Mouse (Mus musculus): ENCODE results near the gene Dnmt3a. TPM values are rescaled to one million over a fixed set of nuclear protein-coding genes. Genes with fewer than 3 reads are reported as not detected.

Dnmt3a gene
- polyA plus RNA-seq, 1 experiment from 2014 or later = 60.3 TPM

- no peak for TF ChIP-seq CTCF (IDR thresholded peaks at IDR 0.05)
- Histone ChIP-seq H3K9ac (replicated peaks; ENCODE audit: low read depth) (no peak overlapping the region), H3K27me3 (replicated peaks; ENCODE audit: insufficient read depth, low read length) (no peaks in the 10 kb centered on the region), H3K4me3 (ENCODE audit: low read depth, low read length) (no peak overlapping the region), H3K27ac (ENCODE audit: low read length) (no peak overlapping the region), H3K9me3 (ENCODE audit: low read length) (no peaks in the 10 kb centered on the region), H3K4me1 (ENCODE audit: insufficient read depth, low read depth, low read length) (no peaks in the 10 kb centered on the region), H3K36me3 (ENCODE audit: insufficient read depth, low read length) (peaks cover 24% of the 10 kb centered on the region), H3K4me2 (replicated peaks; ENCODE audit: low read depth, low read length) (no peak overlapping the region)
- WGBS = 69% methylated on average over 10 of the region's 10 CpGs
- ATAC-seq (no peak), DNase-seq (ENCODE audit: low spot score) (no peak)
Measured at GRCm38 (mm10) chr12:3910466-3911093, 104.8 kb downstream of the Dnmt3a start.

GRCm38 (mm10) chr12:3911831-3912348 lies 106.1 kb downstream of the Dnmt3a start:
- Histone ChIP-seq H3K4me3 (ENCODE audit: low read depth, low read length) (no peak overlapping the region), H3K9ac (replicated peaks; ENCODE audit: low read depth) (no peak overlapping the region), H3K27ac (ENCODE audit: low read length) (no peak overlapping the region), H3K9me3 (ENCODE audit: low read length) (no peaks in the 10 kb centered on the region), H3K36me3 (ENCODE audit: insufficient read depth, low read length) (peaks cover 22% of the 10 kb centered on the region; the same call in 1 of the 2 replicates), H3K27me3 (replicated peaks; ENCODE audit: insufficient read depth, low read length) (no peaks in the 10 kb centered on the region), H3K4me2 (replicated peaks; ENCODE audit: low read depth, low read length) (no peak overlapping the region), H3K4me1 (ENCODE audit: insufficient read depth, low read depth, low read length) (no peaks in the 10 kb centered on the region)
- TF ChIP-seq CTCF (IDR thresholded peaks at IDR 0.05) = no peak
- TF ChIP-seq EP300 (IDR thresholded peaks at IDR 0.05) = no peak
- DNase-seq (ENCODE audit: low spot score) = no peak
- ATAC-seq = no peak
- WGBS = 81% methylated on average over 7 of the region's 7 CpGs

GRCm38 (mm10) chr12:3915852-3916251 lies 110.0 kb downstream of the Dnmt3a start:
- no peak overlapping the region for H3K9ac ChIP-seq (replicated peaks; ENCODE audit: low read depth)
- TF ChIP-seq CTCF (IDR thresholded peaks at IDR 0.05) = no peak
- no peak for TF ChIP-seq EP300 (IDR thresholded peaks at IDR 0.05)
- no peak overlapping the region for H3K4me3 ChIP-seq (ENCODE audit: low read depth, low read length)
- H3K27ac ChIP-seq (ENCODE audit: low read length) = no peak overlapping the region
- DNase-seq (ENCODE audit: low spot score) (no peak), ATAC-seq (no peak)
- no peaks in the 10 kb centered on the region for H3K27me3 ChIP-seq (replicated peaks; ENCODE audit: insufficient read depth, low read length)
- no peaks in the 10 kb centered on the region for H3K4me1 ChIP-seq (ENCODE audit: insufficient read depth, low read depth, low read length)
- H3K36me3 ChIP-seq (ENCODE audit: insufficient read depth, low read length) = no peaks in the 10 kb centered on the region
- H3K9me3 ChIP-seq (ENCODE audit: low read length) = no peaks in the 10 kb centered on the region
- WGBS = 83% methylated on average over 3 of the region's 3 CpGs
- H3K4me2 ChIP-seq (replicated peaks; ENCODE audit: low read depth, low read length) = no peak overlapping the region

- Histone ChIP-seq H3K4me2 (replicated peaks; ENCODE audit: low read depth, low read length) (no peak overlapping the region), H3K4me3 (ENCODE audit: low read depth, low read length) (no peak overlapping the region), H3K4me1 (ENCODE audit: insufficient read depth, low read depth, low read length) (no peaks in the 10 kb centered on the region), H3K9ac (replicated peaks; ENCODE audit: low read depth) (no peak overlapping the region), H3K27ac (ENCODE audit: low read length) (no peak overlapping the region), H3K9me3 (ENCODE audit: low read length) (no peaks in the 10 kb centered on the region), H3K27me3 (replicated peaks; ENCODE audit: insufficient read depth, low read length) (no peaks in the 10 kb centered on the region), H3K36me3 (ENCODE audit: insufficient read depth, low read length) (no peaks in the 10 kb centered on the region)
- no peak for TF ChIP-seq CTCF (IDR thresholded peaks at IDR 0.05)
- TF ChIP-seq EP300 (IDR thresholded peaks at IDR 0.05) = no peak
- ATAC-seq (0 out of 2 replicates have a peak, but pooled peaks have one; percentile 23), DNase-seq (ENCODE audit: low spot score) (no peak)
- WGBS = 25% methylated on average over 14 of the region's 14 CpGs
Measured at GRCm38 (mm10) chr12:3917668-3918341, 112.0 kb downstream of the Dnmt3a start.

GRCm38 (mm10) chr12:3918577-3918976 lies 112.8 kb downstream of the Dnmt3a start:
- H3K9me3 ChIP-seq (ENCODE audit: low read length) = no peaks in the 10 kb centered on the region
- H3K4me2 ChIP-seq (replicated peaks; ENCODE audit: low read depth, low read length) = no peak overlapping the region
- WGBS = 51% methylated on average over 3 of the region's 3 CpGs
- ATAC-seq (no peak), DNase-seq (ENCODE audit: low spot score) (no peak)
- H3K27me3 ChIP-seq (replicated peaks; ENCODE audit: insufficient read depth, low read length) = no peaks in the 10 kb centered on the region
- H3K36me3 ChIP-seq (ENCODE audit: insufficient read depth, low read length) = no peaks in the 10 kb centered on the region
- H3K4me3 ChIP-seq (ENCODE audit: low read depth, low read length) = no peak overlapping the region
- no peak overlapping the region for H3K9ac ChIP-seq (replicated peaks; ENCODE audit: low read depth)
- TF ChIP-seq EP300 (IDR thresholded peaks at IDR 0.05) = no peak
- no peak for TF ChIP-seq CTCF (IDR thresholded peaks at IDR 0.05)
- H3K27ac ChIP-seq (ENCODE audit: low read length) = no peak overlapping the region
- no peaks in the 10 kb centered on the region for H3K4me1 ChIP-seq (ENCODE audit: insufficient read depth, low read depth, low read length)

- ATAC-seq (no peak), DNase-seq (ENCODE audit: low spot score) (no peak)
- no peak overlapping the region for H3K4me2 ChIP-seq (replicated peaks; ENCODE audit: low read depth, low read length)
- H3K9me3 ChIP-seq (ENCODE audit: low read length) = no peaks in the 10 kb centered on the region
- H3K9ac ChIP-seq (replicated peaks; ENCODE audit: low read depth) = no peak overlapping the region
- 80% methylated on average over 3 of the region's 3 CpGs for WGBS
- H3K27ac ChIP-seq (ENCODE audit: low read length) = no peak overlapping the region
- TF ChIP-seq EP300 (IDR thresholded peaks at IDR 0.05) = no peak
- TF ChIP-seq CTCF (IDR thresholded peaks at IDR 0.05) = no peak
- H3K4me1 ChIP-seq (ENCODE audit: insufficient read depth, low read depth, low read length) = no peaks in the 10 kb centered on the region
- no peak overlapping the region for H3K4me3 ChIP-seq (ENCODE audit: low read depth, low read length)
- no peaks in the 10 kb centered on the region for H3K27me3 ChIP-seq (replicated peaks; ENCODE audit: insufficient read depth, low read length)
- no peaks in the 10 kb centered on the region for H3K36me3 ChIP-seq (ENCODE audit: insufficient read depth, low read length)
Measured at GRCm38 (mm10) chr12:3919423-3919822, 113.6 kb downstream of the Dnmt3a start.

Data from lung, postnatal 0 days (tissue).